Mouse (Mus musculus) adrenal gland, adult 2 months (tissue): ENCODE data around the gene Ngfr. TPM values are rescaled to one million over a fixed set of nuclear protein-coding genes. Genes with fewer than 3 reads are reported as not detected.
A peak's percentile ranks its signal among the peaks of the same experiment; 100 is the strongest.

ENCODE experiments used
- DNase-seq: peaks from one replicate; pipeline ENCODE4 v3.0.0; 2021
- polyA plus RNA-seq: library from polyadenylated mRNA; depleted of rRNA; stranded (reverse); fragments of >200 nt; gene quantifications from 2 replicates; pipeline ENCODE4 v1.2.3, GENCODE M21; 2012
- total RNA-seq, 2 experiments: library from RNA; stranded (reverse); gene quantifications; 2 replicates each; pipeline ENCODE4 v1.2.3; 2021

Gene Ngfr
- total and polyA plus RNA-seq, 3 experiments: 2.6 to 8.0 (median 5.7) TPM

- DNase-seq: no peak
These were observed 19.4 kb downstream of the Ngfr start for GRCm38 (mm10) chr11:95567936-95568715.

- no peak for DNase-seq
These were observed 20.2 kb downstream of the Ngfr start for GRCm38 (mm10) chr11:95567366-95567765.

- no peak for DNase-seq
These were observed 22.2 kb downstream of the Ngfr start for GRCm38 (mm10) chr11:95565327-95565726.

GRCm38 (mm10) chr11:95563849-95564248 is 23.7 kb downstream of the Ngfr start:
- DNase-seq: no peak

- no peak for DNase-seq
These were observed 26.8 kb downstream of the Ngfr start for GRCm38 (mm10) chr11:95560773-95561172.

GRCm38 (mm10) chr11:95559761-95560160 is 27.8 kb downstream of the Ngfr start:
- no peak for DNase-seq

GRCm38 (mm10) chr11:95557719-95558118 is 29.8 kb downstream of the Ngfr start:
- DNase-seq: no peak

- no peak for DNase-seq
These were observed 30.5 kb downstream of the Ngfr start for GRCm38 (mm10) chr11:95557032-95557431.

GRCm38 (mm10) chr11:95555279-95555678 is 32.3 kb downstream of the Ngfr start:
- DNase-seq: no peak

GRCm38 (mm10) chr11:95550301-95551021 is 37.1 kb downstream of the Ngfr start:
- no peak for DNase-seq

- DNase-seq: no peak
These were observed 41.3 kb downstream of the Ngfr start for GRCm38 (mm10) chr11:95546021-95546782.

- no peak for DNase-seq
These were observed 42.8 kb downstream of the Ngfr start for GRCm38 (mm10) chr11:95544546-95545327.

GRCm38 (mm10) chr11:95540637-95541385 is 46.7 kb downstream of the Ngfr start:
- DNase-seq: no peak

- DNase-seq: no peak
These were observed 49.0 kb downstream of the Ngfr start for GRCm38 (mm10) chr11:95538378-95539104.

- DNase-seq: peak; percentile 91
These were observed 53.9 kb downstream of the Ngfr start for GRCm38 (mm10) chr11:95533484-95534160.

- no peak for DNase-seq
These were observed 55.0 kb downstream of the Ngfr start for GRCm38 (mm10) chr11:95532353-95533072.

- DNase-seq: no peak
These were observed 59.3 kb downstream of the Ngfr start for GRCm38 (mm10) chr11:95528231-95528630.

- no peak for DNase-seq
These were observed 60.2 kb downstream of the Ngfr start for GRCm38 (mm10) chr11:95527307-95527706.

GRCm38 (mm10) chr11:95521563-95521962 is 66.0 kb downstream of the Ngfr start:
- peak; percentile 79 for DNase-seq
